16 mouse cellular contexts compared by ENCODE assay signal in genomic region chr4:96740472-96740871, GRCm38 (mm10).
"Had no signal": no experiment of that assay in that cellular context is flagged by ENCODE, and none has a peak within 500 bp of the region (broad histone marks: within the 10 kb centered on the region; RNA-seq: fewer than 3 reads in every experiment).

No protein-coding gene starts in this region.

- ATAC-seq: hindbrain, embryonic 16.5 days; inflammation-experienced regulatory T-cells, adult 6 months; intestine, embryonic 15.5 days; intestine, postnatal 0 days had no signal

- DNase-seq: gastrocnemius, adult 2 months; gastrocnemius, postnatal 10 days; gastrocnemius, postnatal 25 days; heart, adult 18-20 months; heart, postnatal 10 days; heart, postnatal 4 days; kidney, adult 18-20 months; kidney, adult 8-10 months; kidney, postnatal 10 days; kidney, postnatal 25 days; kidney, postnatal 4 days; liver had no signal
